Mouse (Mus musculus): ENCODE measurements around the gene Atf7.

- TF ChIP-seq CTCF (IDR thresholded peaks at IDR 0.05; ENCODE audit: low read depth, low read length) (no peak), POLR2A (IDR thresholded peaks at IDR 0.05; ENCODE audit: extremely low read depth, insufficient read depth, low read length) (no peak)
These were observed 5.8 kb downstream of the Atf7 start for GRCm38 (mm10) chr15:102619486-102619885.

All from liver, adult 2 months (tissue).